Mouse (Mus musculus) kidney, adult 2 months (tissue): ENCODE results near the gene Gm20481.

Experiments
- CTCF ChIP-seq: fragments of 200-500 bp; conservative IDR thresholded peaks from 2 replicates; pipeline ENCODE4 v1.5.1; 2011; ENCODE audit warnings: low read depth, mild to moderate bottlenecking, control low read depth, low read length, moderate library complexity, mixed read lengths; ENCODE audit not compliant: insufficient read depth, insufficient read length
- POLR2A ChIP-seq: fragments of 200-500 bp; IDR thresholded peaks from one replicate; pipeline ENCODE4 v1.6.1; 2011; ENCODE audit warnings: low read depth, low read length, control low read depth

DNA sequence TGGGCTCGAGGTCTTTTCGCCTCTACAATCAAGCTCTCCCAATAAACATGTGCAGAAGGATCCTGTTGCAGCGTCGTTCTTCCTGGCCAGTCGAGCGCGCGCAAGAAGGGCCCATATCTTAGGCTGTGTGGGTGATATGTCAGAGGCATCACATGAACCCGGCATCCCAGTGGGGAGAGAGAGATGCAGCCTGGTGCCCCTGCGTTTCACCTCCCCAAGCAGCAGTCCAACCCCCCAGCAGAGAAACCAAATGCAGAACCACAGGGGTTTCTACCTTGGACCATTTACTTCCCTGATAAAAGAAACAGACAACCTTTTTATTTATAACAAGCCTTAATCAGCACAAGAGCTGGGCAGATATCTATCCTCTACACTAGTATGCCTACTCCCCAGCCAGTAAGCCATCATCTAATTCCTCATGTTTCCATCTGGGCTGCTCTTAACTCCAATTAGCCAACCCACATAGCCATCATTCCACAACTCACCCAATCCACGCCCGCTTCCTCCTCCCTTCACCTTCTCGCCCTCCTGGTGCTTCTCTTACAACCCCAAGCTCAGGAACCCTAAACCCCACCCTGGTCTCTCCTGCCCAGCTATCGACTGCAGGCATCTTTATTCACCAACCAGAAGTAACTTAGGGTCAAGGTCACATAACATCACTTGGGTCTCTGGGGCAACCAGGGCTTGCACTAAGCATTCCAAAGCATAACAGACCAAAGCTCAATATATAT lies 26.9 kb downstream of the Gm20481 start:
- TF ChIP-seq CTCF (no peak), POLR2A (no peak)
